Mouse (Mus musculus) thymus, postnatal 36 days (tissue): Measurements from ENCODE around the gene Hspa1b.
"Not testable (repeated sequence)": the region's sequence is repeated elsewhere in the genome, so short reads cannot be mapped to it uniquely, and the experiment has no call there.

Experiments used
- DNase-seq, 2 experiments: peaks; one replicate each; pipeline ENCODE4 v3.0.0; 2022; ENCODE audit warnings: mixed read lengths in 2 of 2

The Hspa1b gene

DNA sequence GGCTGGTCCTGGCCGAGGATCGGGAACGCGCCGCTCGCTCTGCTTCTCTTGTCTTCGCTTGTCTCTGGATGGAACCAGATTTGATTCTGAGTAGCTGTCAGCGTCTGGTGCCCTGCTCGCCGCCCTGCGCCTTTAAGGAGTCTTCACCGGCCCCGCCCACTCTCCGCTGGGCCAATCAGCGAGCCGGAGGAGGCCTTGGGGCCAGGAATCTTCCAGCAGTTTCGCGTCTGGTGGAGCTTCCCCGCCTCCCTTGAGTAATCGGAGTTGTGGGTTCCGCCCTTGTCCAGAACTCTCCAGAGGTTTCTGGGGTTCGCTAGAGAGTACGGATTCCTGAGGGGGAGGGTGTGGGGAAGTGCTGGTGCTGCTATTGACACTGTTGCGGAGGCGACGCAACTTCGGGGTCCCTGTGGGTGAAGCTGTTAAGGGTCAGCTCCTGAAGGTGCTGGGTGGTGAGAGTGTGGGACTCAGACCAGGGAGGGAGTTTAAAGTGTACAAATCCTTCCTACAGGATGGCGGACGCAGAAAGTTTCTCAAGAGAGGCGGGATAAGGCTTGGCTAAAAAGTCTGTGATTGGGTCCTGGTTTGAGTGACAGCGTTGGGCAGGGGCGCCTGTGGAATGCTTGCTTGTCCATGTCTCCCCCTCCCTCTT lies at the start of gene Hspa1b:
Hspa1b (minus strand) TSS at position 109 of the 649 bp plus-strand sequence.
- DNase-seq = peak; percentile 79 to 80

DNA sequence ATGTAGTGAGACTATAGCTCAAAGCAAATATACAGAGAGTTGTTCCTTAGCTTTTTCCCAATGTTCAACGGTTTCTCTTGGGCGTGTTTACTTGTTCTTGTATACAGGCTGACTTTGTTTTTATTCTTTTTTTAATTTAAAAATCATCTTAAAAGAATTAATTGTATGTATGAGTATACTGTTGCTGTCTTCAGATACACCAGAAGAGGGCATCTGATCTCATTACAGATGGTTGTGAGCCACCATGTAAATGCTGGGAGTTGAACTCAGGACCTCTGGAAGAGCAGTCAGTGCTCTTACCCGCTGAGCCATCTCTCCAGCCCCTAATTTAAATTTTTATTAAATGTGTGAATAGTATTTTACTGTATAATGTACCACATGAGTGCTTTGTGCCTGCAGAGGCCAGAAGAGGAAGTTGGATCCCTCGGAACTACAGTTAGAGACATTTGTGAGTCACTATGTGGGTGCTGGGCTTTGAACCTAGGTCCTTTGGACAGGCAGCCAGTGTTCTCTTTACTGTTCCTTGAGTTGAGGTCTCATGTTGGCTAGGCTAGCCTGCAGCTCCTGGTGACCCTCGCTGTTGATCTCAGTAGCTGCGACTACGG lies 48.5 kb upstream of the Hspa1b start:
- no peak for DNase-seq

DNA sequence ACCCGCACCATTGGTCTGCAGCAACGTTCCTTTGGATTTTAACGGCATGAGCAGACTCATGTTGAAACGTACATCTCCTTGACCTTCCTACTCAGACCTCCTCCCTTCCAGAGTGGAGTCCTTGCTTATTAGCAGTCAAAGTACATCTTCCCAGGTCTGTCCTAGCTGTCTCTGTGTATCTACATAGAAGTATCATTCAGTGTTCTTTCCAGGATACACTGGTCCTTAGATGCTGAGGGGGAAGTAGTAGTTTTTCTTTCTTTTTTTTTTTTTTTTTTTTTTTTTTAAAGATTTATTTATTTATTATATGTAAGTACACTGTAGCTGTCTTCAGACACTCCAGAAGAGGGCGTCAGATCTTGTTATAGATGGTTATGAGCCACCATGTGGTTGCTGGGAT lies 46.9 kb upstream of the Hspa1b start:
- not testable (repeated sequence) for DNase-seq

DNA sequence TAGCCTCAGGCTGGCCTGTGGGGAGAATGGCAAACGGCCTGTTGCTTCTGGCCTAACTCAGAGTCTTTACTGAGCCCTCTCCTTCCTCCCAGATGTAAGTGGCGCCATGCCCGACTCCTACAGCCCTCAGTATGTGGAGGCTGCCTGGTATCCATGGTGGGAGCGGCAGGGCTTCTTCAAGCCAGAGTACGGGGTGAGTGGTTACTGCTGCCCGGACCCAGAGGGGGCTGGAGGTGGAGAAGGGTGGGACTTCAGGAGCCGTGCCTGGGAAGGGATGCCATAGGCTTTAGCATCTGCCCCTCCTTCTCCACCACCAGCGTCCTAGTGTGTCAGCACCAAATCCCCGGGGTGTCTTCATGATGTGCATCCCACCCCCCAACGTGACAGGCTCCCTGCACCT lies 46.1 kb upstream of the Hspa1b start:
- DNase-seq = no peak

DNA sequence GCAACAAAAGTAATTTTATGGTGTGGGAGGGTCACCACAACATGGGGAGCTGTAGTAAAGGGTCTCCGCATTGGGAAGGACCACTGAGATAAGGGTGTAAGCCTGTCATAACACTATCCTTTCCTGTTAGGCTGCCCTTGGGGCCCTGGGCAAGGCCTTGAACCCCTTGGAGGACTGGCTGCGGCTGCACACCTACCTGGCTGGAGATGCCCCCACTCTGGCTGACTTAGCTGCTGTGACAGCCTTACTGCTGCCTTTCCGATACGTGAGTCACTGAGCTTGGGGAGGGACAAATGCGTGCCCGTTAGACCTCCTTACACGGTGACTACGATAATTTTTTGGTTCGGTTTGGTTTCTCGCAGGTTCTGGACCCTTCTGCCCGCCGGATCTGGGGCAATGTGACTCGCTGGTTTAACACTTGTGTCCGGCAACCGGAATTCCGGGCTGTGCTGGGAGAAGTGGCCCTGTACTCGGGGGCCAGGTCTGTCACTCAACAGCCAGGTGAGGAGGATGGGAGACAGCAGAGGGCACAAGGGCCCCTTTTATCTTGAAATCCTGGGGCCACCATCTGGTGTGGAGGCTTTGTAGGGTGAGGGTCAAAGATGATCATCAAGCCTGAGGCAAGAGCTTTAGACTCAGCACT lies 45.2 kb upstream of the Hspa1b start:
- DNase-seq = no peak

DNA sequence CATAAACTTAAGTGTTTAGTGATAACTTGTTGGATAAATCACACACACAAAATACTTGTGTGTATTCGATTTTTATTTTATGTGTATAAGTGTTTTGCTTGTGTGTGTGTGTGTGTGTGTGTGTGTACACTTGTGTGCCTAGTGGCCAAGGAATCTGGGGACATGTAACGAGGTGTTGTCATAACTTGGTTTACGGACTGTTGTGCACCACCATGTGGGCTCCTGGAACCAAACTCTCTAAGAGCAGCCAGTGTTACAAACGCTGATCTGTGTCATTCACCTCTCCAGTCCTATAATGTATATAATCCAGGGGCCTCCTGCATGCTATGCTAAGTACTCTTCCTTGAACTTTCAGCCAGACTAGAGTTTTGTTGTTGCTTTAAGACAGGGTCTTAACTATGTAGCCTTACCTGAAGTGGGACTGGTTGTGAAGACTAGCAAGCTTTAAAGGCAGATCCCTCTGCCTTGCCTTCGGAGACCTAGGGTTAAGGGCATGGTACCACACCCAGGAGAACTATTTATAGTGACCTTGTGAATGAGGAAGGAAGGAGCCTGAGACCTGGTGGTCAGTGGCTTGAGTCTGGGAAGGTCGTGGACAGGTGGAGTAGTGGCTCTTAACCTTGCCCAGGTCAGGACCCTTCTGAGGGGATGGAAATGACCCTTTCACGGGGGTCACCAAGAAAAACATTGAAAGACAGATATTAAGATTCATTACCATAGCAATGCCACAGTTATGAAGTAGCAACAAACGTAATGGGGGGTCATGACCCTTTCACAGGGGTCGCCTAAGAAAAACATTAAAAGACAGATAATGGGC lies 44.2 kb upstream of the Hspa1b start:
- no peak for DNase-seq

DNA sequence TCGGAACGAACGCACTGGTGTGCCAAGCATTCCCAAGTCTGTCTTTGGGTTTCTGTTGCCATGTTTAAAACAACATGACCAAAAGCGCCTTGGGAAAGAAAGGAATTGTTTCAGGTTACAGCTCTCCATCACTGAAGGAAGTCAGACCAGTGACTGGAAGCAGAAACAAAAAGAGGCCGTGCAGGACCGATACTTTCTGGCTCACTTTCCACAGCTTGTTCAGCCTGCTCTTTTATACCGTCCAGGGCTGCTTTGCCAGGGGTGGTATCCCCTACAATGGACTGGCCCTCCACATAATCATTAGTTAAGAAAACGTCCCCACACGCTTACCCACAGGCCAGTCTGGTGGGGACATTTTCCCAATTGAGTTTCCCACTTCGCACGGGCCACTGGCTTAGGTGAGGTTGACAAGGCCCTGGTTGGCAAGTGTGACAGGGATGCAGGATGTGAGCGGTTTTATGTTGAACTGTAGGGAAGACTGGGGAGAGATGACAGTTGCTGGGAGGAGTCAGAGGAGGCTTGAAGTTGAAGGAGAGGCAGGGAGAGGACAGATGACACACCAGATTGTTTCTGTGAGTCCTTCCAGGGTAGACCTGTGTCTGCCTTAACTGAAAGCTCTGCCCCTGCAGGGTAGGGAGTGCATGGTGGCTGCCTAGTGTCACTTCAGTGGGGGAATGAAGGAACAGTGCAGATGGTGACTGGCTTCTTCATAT lies 43.3 kb upstream of the Hspa1b start:
- no peak for DNase-seq

DNA sequence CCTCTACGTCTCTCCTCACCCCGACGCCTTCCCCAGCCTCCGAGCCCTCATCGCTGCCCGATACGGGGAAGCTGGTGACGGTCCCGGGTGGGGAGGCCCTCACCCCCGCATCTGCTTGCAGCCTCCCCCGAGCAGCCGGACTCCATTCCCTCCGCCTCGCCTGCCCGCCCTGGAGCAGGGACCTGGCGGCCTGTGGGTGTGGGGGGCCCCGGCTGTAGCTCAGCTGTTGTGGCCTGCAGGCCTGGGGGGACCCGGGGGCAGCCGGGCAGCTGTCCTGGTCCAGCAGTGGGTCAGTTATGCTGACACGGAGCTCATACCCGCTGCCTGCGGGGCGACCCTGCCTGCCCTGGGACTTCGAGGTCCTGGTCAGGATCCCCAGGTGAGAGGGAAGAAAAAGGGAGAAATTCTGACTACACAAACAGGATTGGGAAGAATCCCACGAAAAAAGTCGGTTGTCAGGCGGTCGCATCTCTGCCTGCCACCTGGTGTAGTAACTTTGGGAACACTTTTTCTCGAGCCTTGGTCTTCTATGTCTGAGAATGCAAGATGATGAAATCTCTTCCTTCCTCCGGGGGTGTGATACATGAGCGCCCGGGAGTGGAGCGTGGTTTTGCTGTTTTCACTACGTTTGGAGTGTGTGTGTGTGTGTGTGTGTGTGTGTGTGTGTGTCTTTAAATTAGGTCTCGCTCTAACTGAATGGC lies 42.6 kb upstream of the Hspa1b start:
- no peak for DNase-seq

DNA sequence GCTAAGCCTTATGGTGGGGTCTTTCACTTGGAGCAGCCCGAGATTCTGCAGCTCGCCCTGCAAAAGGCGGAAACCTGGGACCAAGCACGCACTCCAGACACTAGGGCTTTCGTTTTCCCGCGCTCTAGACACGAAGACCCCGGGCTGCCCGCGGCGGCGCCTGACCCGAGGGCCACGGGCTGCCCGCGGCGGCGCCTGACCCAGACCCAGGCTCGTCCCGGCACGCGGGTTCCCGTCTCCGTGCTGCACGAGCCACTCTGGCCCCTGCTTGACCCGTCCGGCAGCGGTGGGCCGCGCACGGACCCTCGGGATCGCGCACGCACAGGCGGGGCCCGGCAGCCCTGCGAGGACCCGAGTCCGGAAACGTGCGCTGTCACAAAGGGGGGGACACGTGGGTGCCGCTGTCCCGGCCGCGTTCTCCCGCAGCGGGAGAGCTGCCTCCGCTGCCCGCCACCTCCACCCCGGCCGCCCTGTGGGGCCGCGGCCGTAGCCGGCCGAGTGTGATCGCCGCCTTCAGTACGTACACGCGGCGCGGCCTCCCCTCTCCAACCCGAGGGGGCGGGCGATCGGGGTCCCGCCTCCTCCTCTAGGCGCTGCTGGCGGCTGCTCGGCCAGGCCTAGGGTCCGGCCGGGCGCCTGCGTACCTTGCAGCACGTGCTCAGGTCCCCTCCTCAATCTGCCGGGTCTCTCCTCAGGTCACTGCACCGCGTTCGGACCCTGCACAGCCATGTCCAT lies 41.8 kb upstream of the Hspa1b start, which contains the start of gene Vars:
Vars (plus strand) TSS at position 271 of the 735 bp plus-strand sequence.
- peak; percentile 77 to 82 for DNase-seq

DNA sequence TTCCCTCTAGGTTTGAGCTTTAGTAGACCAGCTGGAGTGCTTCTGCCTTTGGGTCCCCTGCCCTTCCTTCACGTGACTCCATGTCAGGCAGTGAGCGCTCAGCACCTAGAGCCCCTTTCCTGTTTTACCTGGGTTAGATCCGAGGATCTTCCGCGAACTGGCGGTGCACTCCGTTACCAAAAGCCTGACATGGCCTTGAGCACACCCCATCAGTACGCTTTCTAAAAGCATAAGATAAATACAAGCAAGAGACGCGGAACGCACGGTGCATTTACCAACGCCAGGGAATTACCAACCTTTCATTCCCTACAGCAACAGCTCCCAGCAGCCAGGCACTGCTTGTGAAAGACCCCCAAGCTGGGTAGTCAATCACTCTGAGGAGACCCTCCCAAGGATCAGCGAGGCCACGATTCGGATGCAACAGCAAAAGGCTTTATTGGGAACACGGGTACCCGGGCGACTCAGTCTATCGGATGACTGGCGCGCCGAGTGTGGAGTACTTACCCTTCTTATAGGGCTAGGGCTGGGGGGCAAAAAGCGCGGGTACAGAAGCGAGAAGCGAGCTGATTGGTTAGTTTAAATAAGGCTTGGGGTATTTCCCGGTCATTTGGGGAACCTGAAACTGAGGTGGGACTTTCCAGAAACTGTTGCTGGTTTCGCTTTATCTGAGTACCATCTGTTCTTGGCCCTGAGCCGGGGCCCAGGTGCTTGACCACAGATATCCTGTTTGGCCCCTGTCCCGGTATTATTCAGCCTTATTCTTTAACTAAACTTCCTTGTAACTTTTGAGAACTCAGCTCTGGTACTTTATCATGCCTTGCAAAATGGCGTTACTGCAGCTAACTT lies 41.1 kb upstream of the Hspa1b start:
- peak; percentile 28 to 59 for DNase-seq

DNA sequence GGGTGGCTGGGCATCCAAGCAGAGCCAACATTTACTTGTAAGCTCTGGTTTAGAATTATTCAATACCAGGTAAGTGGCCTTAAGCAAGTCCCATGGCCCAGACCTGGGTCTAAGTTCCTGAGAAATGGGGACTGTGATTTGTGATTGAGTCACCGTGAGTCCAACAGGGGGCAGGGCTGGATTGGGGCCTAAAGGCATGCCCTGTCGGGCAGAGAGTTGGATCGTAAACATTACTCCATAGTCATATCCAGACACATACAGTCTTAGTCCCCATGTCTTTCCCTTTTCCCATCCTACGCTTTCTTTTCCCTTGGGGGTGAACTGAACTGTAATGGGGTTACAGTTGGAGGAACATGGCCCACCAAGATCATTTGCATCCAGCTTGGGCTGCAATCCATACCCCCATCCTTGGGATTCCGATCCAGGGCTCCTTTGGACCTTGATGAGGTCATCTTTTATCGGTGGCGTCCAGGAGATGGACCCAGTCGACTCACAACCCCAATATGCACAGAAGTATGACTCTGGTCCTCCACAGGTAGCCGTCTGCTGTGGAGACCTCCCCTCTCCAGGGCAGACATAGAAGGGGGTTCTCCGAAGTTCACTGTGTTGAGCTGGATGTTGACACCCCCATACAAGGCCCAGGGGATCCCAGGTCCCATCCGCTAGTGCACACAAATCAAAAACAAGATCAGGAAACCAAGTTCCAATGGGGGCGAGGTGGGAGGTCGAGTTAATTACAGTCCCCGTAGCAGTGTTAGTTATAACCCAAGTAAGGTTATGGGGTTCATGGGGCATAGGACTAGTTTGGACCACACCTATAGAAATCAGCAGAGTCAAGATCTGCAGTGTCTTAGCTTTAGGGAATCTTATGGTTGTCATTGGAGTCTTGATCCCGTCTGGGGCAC lies 39.7 kb upstream of the Hspa1b start:
- DNase-seq = no peak

DNA sequence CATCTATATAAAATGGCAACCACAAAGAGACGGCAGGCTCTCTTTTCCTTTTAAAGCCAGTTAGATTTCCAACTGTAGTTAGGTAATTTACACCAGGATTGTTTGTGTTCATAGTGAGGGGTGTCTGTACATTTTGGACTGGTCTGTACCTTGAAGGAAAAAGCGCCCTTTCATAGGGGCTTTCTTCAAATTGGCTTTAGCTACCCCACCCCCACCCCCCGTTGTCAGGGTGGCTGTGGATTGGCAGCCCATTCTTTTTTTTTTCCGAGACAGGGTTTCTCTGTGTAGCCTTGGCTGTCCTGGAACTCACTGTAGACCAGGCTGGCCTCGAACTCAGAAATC lies 38.1 kb upstream of the Hspa1b start:
- no peak for DNase-seq

DNA sequence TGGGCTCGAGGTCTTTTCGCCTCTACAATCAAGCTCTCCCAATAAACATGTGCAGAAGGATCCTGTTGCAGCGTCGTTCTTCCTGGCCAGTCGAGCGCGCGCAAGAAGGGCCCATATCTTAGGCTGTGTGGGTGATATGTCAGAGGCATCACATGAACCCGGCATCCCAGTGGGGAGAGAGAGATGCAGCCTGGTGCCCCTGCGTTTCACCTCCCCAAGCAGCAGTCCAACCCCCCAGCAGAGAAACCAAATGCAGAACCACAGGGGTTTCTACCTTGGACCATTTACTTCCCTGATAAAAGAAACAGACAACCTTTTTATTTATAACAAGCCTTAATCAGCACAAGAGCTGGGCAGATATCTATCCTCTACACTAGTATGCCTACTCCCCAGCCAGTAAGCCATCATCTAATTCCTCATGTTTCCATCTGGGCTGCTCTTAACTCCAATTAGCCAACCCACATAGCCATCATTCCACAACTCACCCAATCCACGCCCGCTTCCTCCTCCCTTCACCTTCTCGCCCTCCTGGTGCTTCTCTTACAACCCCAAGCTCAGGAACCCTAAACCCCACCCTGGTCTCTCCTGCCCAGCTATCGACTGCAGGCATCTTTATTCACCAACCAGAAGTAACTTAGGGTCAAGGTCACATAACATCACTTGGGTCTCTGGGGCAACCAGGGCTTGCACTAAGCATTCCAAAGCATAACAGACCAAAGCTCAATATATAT lies 37.5 kb upstream of the Hspa1b start:
- no peak for DNase-seq

DNA sequence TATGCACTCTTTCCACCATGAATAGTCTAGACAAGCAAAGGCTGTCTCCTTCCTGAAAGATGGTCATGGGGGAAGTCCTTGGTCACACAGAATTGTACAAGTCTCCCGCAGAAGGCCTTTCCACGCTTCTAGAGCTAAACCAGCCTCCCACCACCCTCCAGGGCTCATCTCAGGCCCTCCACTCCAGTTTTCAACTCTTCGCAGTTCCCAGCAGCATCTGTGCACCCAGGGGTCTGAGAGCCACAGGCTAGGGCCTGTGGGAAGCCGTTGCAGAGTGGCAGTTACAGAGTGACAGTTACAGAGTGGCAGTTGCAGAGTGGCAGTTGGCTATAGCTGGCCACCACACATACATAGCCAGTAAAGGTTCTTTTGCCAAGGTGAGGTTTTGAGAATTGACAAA lies 36.9 kb upstream of the Hspa1b start:
- not testable (repeated sequence) for DNase-seq

DNA sequence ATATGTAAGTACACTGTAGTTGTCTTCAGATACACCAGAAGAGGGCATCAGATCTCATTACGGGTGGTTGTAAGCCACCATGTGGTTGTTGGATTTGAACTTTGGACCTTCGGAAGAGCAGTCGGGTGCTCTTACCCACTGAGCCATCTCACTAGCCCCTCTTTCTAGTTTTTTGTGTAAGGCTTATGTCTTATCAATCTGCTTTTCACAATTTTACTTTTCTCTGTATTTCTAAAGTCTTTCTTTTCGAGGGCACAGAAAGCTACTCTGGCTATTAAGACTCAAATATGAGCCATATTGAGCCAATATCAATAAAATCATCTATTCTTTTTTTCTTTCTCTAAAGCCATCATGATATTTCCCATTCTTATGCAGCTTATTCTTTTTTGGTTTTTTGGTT lies 36.2 kb upstream of the Hspa1b start:
- DNase-seq = not testable (repeated sequence)

DNA sequence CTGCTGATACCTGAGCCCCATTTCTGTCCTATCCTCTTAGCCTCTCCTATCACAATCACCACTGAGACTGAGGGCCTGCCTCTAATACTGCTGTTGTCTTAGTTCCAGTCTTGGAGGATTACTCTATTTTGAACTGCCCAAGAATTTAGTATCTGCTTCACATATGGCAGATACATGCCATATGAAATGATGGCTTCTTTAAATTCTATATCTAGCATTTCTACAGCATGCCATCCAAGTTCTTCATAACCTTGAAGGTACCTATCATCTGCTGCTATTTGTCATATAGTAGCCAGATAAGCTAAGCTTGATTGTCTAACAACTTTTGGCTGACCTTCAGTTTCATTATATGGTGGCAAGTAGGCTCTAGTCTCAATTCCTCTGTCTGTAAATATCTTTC lies 35.7 kb upstream of the Hspa1b start:
- no peak for DNase-seq

DNA sequence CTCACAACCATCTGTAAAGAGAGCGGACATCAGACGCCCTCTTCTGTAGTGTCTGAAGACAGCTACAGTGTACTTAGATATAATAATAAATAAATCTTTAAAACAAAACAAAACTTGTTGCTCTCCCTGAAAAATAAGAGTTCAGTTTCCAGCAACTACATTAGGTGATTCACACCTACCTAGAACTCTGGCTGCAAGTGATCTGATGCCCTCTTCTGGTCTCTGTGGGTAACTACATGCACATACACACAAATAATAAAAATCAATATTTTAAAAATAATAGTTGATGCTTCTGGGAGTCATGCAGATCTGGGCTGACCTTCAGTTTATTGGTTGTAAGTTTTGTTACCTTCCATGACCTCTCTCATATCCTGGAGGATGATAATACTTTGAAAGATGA lies 25.2 kb upstream of the Hspa1b start:
- DNase-seq = no peak

DNA sequence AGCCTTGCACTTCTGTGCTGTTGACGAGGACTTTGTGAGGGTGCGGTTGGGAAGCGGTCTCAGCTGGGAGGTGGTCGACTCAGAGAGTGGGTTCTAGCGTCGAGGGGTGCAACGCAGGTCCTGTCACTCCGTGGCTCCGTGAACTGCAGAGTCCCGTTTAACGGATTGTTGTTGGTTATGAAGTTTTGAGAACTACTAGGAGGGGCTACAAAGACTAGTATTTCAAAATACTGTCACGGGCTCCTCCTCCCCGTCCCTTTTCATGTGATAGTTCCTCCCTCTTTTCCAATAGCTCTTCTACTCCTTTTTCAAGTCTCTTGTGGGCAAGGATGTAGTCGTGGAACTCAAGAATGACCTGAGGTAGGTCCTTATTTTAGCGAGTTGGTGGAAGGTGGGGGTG lies 23.3 kb upstream of the Hspa1b start:
- DNase-seq = no peak
